Mouse (Mus musculus) heart, adult 8-10 months (tissue): ENCODE measurements around the gene Ahnak. TPM values are rescaled to one million over a fixed set of nuclear protein-coding genes. Genes with fewer than 3 reads are reported as not detected.
"Not testable (repeated sequence)": the region's sequence is repeated elsewhere in the genome, so short reads cannot be mapped to it uniquely, and the experiment has no call there.

Experiments
- DNase-seq: peaks from one replicate; pipeline ENCODE4 v3.0.0; 2022; ENCODE audit warnings: low spot score
- total RNA-seq, 4 experiments: library from RNA; stranded (reverse); gene quantifications; 2 replicates each; pipeline ENCODE4 v1.2.4; 2022

Gene Ahnak
- total RNA-seq, 4 experiments from 2014 or later = 332 to 446 (median 375) TPM

DNA sequence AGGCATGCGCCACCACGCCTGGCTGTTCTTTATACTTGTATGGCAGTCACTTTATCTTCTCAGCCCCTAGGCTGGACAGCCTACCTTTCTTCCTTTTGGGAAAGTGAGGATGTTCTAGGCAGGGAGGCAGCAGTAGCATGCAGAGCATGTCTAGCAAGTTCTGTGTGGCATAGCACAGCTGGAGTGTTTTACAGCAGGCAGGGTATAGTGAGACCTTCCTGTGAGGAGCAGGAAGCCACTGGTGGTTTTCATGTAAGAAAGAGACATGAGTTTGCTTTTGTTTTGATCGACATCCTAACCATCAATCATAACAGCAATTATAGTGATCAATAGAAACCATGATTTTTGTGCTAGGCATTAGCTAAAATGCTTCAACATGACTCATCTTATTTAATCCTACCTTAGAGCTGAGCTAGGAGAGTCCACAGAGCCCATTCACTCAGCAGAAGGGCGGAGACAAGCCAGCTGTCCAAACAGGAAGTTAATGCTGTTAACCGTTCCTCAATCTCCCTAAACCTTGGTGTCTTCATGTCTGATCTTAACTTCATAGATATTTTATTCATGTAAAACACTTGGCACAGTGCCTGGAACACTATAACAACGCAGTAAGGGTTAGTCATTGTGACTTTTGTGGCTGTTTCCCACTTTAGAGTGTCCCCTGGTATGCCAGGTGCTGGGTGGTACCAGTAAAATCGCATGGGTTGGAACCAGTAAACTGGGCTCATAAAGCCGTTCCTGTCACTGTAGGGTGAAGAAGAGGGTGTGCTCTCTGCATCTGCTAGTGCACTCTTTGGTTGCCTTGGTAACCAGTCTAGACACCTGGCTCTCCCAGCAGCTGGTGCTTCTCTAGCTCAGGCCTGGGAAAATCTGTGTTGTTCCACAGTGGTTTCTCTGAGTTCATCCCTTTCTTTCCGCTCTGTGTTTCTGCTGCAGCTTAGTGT, 76.8 kb downstream of the Ahnak start:
- no peak for DNase-seq

DNA sequence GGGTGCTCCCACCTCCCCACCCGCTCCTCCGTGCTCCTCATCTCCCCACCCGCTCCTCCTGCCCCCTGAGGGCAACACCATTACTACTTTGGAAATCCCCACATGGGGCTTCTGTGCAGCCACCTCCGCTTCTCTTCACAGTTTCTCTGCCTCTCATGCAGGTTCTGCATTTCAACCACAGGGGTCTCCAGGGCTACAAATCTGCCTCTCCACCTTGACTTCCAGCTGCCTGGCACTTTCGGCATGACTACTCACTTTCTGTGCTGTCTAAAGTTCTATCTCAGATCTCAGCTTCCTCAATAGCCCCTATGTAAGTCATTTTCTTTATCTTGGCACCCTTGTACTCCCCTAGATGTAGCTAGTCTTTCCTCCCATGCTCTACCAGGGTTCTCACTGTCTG, 78.2 kb downstream of the Ahnak start:
- no peak for DNase-seq

DNA sequence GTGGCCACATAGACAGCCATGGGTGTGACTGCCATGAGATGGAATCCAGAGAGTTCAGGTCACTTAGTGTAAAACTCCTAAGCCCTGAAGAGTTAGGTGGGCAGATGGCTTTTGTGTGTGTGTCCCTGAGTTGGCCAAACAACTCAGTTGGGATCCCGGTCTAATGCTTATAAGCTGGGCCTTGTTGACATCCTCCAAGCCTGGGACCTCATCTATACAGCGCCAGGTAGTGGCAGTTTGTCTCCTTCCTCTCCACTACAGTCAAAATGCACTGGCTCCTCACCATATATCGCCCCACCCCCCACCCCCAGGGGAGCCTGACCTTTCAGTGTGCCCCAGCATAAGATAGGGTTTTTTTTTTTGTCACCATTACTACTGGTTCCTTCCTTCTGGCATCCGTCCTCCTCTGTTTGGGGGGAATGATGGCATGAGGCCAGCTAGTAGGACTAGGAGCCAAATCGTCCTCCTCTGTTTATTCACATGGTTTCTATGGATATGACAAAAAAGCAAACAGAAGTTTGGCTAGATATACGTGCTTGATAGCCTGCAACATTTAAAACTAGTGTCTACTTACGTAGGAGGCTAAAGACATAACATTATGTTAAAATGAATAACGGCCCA, 80.7 kb downstream of the Ahnak start:
- no peak for DNase-seq

DNA sequence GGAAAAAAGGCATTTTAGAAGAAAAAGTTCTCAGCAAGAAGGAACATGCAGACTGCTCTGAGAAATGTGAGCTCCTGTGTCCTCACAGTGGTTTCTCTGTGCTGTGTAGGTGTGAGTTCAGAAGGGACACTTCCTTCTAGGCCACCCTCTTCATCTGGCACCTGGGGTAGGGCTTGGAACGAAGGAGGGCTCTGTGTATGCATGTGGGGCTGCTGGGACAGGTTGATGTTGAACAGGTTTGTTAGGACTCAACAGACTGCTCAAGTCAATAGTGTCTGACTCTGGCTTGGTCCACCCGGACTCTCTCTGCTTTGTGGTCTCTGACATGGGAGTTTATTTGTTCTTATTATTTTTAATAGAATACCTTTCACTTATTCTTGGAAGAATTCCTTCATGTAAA, 81.2 kb downstream of the Ahnak start:
- no peak for DNase-seq

DNA sequence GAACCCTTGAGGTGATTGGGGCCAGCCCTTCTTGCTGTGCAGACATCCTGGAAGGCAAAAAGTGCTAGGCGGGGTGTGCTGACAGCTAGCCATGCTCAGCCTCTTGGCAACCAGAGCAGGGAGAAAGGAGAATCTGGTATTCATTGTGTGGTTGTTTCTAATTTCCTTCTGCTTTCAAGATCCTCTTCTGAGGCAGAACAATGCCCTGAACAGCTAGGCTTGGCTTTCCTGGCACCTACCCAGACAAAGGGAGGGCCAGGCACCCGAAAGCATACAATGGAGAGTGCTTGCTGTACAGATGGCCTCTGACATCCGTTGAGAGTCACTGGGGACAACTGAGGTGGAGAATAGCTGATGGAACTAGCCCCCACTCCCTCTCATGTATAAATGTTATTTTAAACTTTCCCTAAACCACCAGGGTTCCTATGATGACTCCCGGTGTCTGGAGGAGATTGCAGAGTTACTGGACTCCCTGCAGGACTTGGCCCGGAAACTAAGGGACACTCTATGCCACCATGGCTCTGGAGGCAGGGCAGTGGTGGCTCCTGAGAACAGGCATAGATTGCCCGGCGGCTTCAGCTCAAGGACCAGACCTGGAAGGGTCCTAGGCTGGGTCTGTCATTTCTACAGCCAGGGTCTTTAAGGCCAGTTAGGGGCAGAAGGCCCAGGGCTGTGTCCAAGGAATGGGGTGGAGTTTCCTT, 82.5 kb downstream of the Ahnak start:
- peak; percentile 92 for DNase-seq

DNA sequence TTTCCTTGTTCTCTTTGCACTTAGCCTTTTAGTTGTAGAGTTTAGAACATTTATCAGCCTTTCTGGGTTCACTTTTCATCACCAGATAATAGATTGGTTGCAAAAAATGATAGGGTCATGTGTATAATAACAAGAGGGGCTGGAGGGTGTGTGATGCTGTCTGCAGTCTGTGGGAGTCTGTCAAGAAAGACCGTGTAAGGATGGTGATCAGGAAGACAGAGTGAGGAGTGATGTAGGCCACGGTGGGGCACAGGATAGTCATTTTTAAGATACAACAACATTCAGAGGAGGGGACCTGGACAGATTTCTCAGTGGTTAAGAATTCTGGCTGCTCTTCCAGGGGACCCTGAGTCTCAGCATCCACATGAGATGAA, 83.1 kb downstream of the Ahnak start:
- no peak for DNase-seq

DNA sequence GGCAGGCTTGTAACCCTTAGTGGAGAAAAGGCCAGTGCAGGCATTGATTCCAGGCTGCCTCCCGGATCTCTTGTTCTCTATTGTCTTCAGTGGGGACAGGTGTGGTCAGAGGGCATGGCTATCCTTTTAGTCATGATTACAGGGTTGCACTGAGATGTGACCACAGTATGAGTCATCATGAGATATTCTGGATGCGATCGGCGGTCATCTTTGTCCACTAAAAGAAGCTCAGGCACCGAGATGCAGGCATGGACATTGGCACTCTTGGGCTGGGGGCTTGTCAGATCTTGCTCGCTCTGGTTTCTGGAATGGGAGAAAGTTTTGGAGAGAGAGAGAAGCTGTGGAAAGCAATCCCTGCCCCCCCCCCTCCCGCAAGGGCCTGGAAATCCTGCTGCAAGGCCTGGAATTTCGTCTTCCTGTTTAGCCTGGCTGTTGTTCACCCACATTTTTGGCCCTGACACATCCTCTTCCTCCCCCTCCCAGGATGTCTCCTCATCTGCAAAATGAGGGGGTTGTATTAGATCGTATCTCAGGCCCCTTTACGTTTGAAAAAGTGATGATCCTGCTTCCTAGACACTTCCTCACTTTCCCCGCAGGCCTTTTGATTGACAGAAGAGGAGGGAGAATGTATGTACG, 84.8 kb downstream of the Ahnak start:
- peak; percentile 77 for DNase-seq

DNA sequence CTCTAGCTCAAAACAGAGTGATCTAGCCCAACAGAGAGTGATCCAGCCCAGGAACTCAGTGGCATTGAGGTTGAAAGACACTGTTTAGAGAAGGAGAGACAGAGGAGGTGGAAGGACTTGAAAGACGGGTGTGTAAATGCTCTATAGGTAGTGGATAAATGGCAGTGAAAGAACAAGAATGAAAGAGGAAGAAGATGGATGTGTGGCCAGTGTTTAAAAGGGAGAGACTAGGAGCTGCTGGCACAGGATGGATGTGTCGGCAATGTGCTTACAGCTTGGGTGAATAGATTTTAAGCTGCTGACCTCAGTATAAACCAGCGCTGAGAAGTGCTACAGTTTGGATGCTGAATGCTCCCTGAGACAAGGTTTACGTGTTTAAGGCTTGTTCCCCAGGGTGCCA, 85.3 kb downstream of the Ahnak start:
- DNase-seq = no peak

DNA sequence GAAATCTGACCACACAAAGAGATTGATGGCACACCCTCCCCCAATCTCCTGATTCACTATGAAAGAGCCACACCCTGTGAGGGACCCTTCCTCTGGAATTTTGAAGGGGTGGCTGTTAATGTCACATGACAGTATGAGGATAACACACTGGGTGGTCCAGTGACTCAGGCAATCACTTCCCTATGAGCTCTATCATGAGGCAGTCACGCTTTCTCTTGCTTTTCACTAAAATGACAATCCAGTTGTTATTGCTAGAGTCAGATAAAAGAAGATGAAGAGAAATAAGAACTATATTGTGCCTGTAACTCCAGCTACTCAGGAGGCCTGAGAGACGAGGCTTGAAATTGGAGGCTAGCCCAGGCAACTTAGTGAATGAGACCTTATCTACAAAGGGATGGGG, 86.5 kb downstream of the Ahnak start:
- no peak for DNase-seq

DNA sequence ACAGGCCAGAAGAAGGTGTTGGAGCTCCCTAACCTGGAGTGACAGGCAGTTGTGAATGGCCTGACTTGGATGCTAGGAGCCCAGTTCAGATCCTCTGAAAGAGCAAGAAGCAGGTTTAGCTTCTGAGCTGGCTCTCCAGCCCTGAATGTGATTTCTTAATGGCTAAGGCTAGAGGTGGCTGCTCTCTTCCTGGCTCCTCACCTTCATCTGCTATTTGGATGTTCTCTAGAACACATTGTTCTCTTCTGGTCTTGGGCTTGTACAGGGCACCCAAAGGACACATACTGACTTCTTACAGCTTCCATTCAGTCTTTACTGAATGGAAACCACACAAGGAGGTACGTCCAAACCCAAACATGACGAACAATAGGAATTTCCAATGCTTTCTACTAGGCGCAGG, 87.0 kb downstream of the Ahnak start:
- no peak for DNase-seq

DNA sequence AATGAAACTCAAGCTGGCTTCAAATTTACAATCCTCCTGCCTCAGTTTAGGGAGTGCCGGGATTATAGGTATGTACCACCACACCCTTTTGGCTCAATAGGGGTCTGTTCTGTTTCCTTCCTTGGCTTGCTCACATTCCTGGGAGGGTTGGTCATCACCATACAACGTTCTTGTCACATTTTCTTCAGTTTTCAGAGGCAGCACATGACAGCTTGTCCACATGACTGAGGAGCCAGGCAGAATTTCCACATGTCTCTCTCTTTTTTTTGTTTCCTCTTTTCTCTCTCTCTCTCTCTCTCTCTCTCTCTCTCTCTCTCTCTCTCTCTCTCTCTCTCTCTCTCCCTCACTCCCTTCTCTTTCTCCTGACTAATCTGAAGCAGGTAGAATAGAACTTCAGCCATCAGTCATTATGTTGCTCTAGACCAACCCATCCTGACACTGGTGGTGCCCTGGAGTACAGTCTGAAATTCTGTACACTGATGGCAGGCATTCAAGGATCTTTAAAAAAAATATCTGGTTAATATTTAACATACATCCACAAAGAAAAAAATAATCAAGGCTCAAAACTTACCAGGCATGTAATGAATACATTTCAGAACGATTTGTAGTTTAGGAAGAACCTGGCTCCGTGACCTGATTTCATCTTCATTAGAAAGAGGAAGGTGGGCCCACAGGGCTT, 88.0 kb downstream of the Ahnak start:
- no peak for DNase-seq

DNA sequence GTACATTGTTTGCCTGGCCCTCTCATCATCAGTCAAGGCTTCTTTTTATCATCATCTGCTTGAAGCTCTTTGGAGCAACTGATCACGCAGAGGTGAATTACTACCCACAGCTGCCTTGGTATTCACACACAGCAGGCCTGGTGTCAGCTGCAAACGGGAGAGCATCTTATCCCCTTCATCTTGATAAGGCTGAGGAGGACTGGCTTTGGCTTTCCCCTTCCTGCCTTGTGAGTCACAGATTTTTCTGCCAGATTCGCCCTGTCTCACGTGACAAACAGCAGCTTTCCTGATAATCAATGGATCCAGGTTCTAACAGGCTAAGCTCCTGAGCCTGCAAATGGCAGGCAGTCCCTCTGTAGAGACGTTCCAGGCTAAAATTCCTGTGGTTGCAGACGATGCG, 90.8 kb downstream of the Ahnak start:
- no peak for DNase-seq

DNA sequence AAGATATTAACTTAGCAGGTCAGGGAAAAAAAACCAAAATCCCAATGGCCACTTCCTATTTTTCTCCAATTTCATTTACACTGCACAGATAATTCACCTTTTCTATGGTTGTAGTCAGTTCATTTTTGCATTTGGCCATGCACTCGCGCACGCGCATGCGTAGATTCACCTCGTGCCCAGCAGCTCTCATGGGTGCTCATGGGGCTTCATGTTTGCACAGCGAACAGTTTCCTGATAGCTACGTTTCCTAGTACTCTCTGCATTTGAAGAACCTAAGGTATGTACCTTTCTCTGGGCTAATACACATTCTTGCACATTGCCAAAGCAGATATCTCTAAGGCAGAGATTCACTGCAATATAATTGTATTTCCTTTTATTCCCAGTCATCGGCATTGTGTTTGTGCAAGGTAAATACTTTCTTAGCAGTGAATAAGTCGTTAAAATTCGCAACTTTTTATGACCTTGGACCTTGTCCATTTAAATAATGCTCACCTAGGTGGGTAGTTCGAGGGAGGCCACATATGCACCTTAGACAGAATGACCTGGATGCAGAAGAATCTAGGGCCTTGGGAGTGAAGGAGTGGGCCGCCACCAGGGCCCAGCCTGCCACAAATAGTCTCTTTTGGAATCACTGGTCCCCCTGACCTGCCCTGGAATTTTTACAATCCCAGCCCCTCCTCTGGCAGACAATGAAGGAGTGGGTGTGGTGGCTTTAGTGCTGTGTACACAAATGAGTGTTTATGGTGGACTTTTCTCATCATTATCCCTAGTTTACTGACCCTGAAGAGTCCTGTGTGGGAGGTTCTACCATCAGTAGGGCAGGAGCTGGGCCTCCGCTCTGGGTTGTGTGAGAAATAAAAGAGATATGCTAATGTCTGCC, 92.5 kb downstream of the Ahnak start:
- no peak for DNase-seq

DNA sequence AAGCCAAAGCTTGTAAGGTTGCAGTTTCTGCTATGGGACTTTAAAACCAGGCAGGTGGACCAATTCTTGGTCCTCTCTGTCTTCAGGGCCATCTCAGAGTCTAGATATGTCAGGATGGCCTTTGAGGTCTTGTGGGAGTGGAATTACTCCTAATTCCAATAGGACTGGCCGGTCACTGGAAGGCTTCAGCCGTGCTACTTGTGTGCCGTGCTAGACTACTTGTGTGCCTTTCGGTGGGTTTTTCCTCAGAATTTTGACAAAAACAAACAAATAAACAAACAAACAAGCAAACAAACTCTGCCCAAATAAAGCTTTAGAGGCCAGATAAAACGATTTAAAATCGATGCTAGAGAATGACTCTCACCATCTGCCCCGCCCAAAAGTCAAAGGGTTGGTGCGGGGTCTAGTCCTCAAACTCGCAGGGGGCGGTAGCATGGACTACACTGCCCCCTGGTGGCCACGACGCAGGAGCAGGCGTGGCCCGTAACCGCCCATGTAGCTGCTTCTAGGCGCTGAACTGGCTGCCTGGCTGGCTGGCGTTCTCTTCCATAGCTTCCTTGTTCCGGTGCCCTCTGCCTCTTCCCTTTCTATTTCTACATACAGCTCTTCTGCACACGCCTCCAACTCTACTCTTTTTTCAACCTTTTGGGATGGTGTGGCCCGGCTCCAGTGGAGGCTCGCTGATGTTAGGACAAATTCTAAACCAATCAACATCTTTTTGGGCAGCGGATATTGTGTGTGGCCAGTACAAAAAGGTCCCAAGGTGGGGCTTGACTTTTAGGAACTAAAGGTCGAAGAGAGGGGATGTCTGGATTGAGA, 93.3 kb downstream of the Ahnak start:
- DNase-seq = peak; percentile 84

DNA sequence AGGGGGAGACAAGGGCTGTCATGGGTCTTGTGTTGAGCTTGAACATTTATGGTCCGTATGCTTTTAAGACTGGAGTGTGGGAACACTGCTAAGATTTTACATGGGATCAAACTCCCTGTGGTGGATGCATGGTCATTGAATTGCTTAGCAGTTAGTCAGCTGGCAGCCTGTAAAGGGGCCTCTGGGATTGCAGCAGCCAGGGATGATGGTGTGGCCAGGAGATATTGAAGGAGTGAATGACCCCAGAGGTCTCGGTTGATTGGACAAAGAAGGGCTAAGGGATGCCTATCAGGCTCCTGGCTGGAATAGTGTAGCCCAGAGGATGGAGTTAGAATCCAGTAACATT, 93.9 kb downstream of the Ahnak start:
- no peak for DNase-seq

DNA sequence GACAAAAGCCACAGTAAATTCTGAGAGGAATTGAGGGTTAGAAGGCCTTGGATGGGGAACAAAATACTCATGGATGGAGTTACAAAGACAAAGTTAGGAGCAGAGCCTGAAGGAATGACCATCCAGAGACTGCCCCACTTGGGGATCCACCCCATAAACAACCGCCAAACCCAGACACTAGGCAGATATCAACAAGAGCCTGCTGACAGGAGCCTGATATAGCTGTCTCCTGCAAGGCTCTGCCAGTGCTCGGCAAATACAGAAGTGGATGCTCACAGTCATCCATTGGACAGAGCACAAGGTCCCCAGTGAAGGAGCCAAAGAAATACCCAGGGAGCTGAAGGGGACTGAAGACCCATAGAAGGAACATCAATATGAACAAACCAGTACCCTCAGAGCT, 94.8 kb downstream of the Ahnak start:
- not testable (repeated sequence) for DNase-seq

DNA sequence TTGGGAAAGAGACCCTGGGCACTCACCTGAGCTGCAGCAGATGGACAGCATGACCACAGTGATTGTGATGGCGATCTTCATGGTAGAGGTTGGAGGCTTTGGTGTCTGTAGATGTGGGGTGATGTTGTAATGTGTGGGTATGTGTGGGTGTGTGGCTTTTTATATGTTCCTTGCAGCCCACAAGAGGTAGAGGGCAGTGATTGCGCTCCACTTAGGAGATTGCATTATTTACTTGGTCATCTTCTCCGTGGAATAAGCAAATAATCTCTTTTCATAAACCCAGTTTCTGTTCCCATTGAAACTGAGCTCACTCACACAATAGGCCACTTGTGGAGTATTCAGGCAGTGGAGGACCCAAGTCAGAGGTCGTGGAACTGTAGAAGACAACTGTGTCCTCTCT, 98.7 kb downstream of the Ahnak start, which contains the start of gene Scgb1a1:
Gene Scgb1a1, minus strand, starts transcription at position 138 of the 400 bp plus-strand sequence.
- no peak for DNase-seq

DNA sequence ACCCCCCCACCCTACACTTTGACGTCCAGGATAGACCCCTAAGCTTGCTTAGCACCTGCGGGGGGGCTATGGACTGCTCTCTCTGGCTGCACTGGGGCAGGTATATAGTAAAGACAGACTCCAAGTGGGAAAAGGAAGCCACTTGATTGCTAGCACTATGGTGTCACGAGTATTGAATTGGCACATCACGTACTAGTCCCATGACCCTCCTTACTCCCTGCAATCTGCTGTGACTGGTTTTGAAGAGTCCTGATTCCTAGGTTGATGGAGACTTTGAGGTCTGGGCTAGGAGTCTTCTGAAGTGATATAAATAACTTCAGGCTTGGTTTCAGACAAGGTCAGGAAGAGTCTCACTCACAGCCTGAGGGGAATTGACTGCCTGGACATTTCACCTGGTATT, 101.1 kb downstream of the Ahnak start:
- no peak for DNase-seq

DNA sequence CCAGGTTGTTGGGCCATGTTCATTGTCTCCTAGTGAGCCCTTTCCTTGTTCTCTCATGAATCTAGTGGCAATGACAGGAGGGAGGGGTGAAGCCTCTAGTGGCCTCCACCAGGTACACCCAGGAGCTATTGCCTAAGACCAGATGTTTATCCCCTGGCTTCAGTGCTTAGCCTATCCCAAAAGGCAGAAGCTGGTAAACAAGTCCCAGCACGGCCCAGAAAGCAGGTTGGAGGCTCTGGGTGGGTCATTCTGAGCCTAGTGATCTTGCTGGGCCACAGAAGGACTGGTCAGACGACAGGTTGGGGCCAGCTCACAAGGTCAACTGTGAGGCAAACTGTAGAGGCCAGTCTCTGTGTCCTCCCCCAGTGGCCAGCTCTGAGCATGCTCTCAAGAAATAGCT, 101.6 kb downstream of the Ahnak start:
- no peak for DNase-seq

DNA sequence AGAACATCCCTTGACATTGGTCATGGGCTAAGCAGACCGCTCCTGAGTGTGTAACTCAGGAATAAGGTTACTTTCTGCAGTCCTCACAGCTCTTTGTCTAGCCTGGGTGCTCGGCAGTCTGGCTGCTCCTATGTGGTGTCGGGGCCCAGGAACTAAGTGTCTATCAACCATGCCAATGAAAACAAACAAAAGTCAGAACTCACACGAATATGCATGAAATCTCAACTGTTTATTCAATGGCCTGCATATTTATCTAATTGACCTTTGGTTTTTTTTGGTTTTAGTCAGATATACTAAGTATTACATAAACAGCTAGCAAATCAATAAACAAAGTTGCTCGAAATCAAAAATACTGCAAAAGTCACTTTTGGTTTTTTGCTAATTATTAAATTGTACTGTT, 106.0 kb downstream of the Ahnak start:
- DNase-seq = no peak
